Mouse (Mus musculus): Measurements from ENCODE around the gene Arid1b.
"Not testable (repeated sequence)": the region's sequence is repeated elsewhere in the genome, so short reads cannot be mapped to it uniquely, and the experiment has no call there.

Arid1b gene

GRCm38 (mm10) chr17:5085004-5085403, 90.9 kb downstream of the Arid1b start:
- no peak for DNase-seq (ENCODE audit: low read depth, low spot score)

DNA sequence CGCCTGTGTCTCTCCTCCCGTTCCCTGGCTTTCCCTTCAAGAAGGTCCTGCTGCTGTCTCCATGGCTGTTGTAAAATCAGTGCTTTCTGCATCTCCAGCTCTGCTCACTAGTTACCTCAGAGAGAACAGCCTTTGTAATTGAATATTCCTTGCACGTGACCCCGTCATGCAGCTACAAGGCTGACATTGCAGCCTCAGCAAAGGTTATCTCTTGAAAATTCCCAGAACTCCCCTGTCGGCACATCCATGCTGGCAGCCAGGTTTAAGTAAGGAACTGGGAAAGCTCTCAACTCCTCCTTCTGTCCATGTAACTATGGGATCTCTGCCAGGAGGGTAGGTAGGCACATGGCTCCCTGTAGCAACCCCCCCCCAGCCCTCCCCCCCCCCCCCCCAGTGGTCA, 91.8 kb downstream of the Arid1b start:
- no peak for DNase-seq (ENCODE audit: low read depth, low spot score)

- not testable (repeated sequence) for DNase-seq (ENCODE audit: low read depth, low spot score)
Observed at GRCm38 (mm10) chr17:5088241-5088640, 94.1 kb downstream of the Arid1b start.

- no peak for DNase-seq (ENCODE audit: low read depth, low spot score)
Observed at GRCm38 (mm10) chr17:5088822-5089221, 94.7 kb downstream of the Arid1b start.

DNA sequence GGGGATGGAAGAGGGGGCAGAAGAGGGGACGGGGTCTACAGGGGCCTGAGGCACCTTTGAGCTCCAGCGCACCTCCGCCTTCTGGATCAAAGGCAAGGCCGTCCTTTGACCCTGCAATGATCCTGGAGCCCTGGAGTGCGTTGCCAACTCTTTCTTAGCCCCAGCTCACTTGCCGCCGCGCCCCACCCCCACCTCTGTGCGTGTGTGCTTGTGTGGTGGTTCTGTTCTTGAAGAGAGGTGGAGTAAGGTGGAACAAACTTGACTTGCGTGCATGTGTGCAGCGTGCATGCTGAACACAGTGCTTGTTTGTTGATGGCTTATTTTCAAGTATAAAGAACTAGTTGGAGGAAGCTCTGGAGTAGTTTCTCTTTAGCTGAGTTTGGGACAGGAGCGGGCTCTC, 95.4 kb downstream of the Arid1b start:
- no peak for DNase-seq (ENCODE audit: low read depth, low spot score)

DNA sequence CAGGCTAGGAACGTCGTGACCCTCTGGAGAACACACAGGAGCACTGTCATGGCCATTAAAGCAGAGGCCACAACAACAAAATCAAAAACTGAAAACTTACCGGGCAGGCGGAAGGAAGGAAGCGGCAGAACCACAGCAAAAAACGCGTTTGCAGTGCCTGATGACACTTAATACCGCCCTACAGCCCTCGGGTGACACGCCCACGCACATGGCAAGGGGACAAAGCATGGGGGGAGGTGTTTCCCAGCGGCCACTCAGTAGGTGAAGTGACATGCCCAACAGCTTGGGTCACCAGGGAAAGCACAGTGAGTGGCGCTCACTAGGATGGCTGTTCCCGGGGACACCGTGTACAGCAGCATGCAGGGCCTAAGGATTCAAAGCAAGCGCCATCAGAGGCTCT, 97.4 kb downstream of the Arid1b start:
- no peak for DNase-seq (ENCODE audit: low read depth, low spot score)

DNA sequence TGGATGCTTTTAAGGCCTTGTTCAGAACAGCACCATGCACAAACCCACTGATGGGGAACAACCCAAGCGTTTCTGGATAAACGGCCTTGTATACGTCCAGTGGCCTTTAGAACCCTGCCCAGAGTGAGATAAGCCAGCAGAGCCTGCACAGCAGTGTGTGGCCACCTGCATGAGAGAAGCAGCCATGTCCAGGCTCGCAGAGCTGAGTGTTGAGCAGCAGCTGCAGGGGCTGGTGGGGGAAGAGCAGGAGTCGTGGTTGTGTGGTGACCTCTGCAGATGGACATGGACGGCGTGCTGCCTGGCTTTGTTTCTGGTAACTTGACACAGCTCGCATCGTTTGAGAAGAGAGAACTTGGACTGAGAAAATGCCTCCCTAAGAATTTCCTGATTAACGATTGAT, 97.8 kb downstream of the Arid1b start:
- no peak for DNase-seq (ENCODE audit: low read depth, low spot score)

GRCm38 (mm10) chr17:5093343-5093742, 99.2 kb downstream of the Arid1b start:
- DNase-seq (ENCODE audit: low read depth, low spot score), result not testable (repeated sequence)

DNA sequence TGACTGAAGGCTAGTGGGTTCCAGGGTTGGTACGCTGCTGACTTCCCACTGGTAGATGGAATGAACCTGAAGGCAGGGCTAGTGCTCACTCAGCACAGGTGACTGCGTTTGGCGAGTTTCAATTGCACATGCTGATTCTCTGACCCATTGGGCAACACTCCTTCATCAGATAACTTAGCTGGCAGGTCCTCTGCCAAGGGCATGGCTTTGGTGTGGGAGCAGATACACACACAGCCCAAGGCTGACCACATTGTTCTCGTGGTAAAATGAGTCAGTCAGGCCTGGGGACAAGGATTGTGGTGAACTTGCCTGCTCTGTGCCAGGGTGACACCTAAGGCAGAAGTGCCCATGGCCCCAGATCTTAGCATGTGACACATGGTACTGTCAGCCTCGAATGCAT, 100.5 kb downstream of the Arid1b start:
- no peak for DNase-seq (ENCODE audit: low read depth, low spot score)

DNA sequence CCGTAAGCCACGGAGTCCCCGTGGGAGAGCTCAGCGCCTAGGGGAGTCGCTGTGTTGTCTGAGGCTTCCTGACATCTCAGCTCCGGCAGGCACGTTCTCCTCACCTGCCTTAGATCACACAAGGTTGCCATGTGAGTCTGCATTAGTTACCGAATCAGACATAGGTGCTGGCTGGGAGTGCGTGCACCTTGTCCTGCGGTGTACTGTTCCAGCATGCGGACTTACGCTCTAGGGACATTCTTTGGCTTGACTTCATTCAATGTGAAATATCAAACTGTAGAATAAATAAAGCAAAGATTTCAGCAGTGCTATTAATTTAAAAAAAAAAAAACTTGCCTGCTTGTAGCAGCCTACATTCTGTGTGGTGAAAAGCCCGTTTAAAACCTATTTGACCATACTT, 101.6 kb downstream of the Arid1b start:
- DNase-seq (ENCODE audit: low read depth, low spot score), result no peak

- no peak for DNase-seq (ENCODE audit: low read depth, low spot score)
Observed at GRCm38 (mm10) chr17:5097046-5097445, 102.9 kb downstream of the Arid1b start.

- no peak for DNase-seq (ENCODE audit: low read depth, low spot score)
Observed at GRCm38 (mm10) chr17:5097545-5098475, 103.7 kb downstream of the Arid1b start.

DNA sequence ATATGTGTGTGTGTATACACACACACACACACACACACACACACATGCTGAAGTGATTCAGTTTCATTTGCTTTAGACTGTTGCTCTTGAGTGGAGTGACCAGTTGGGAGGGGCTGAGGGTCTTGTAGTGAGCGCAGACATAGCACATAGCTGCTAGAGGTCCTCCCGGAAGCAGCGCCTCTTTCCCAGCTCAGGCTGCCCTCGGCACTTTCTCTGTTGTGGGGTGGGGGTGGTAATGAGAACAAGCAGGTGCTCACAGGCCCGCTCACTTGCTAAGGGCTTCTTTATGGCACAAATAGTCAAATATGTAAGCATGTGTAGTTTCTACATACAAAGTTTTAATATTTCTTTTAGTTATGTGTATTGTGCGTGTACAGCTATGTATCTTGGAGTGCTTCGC, 104.6 kb downstream of the Arid1b start:
- DNase-seq (ENCODE audit: low read depth, low spot score), result no peak

- no peak for DNase-seq (ENCODE audit: low read depth, low spot score)
Observed at GRCm38 (mm10) chr17:5099238-5099637, 105.1 kb downstream of the Arid1b start.

- no peak for DNase-seq (ENCODE audit: low read depth, low spot score)
Observed at GRCm38 (mm10) chr17:5101157-5101556, 107.0 kb downstream of the Arid1b start.

DNA sequence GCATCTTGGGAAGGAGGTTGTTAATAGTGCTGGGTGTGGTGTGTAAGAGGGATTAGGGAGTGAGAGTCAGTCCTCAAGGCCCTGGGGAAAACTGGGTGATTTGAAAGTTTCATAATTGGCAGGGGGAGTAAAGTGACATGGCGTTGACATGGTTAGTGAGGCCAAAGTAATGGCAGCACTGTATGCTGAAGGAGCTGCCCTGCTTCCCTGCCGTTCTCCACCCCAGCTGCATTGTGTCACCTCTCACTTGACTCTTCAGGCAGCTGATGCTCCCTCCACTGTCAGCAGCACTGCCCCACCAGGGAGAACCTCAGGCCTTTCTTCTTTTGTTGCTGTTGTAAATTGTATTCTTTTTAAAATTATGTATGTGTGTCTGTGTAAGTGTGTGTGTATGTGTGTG, 107.8 kb downstream of the Arid1b start:
- DNase-seq (ENCODE audit: low read depth, low spot score), result no peak

DNA sequence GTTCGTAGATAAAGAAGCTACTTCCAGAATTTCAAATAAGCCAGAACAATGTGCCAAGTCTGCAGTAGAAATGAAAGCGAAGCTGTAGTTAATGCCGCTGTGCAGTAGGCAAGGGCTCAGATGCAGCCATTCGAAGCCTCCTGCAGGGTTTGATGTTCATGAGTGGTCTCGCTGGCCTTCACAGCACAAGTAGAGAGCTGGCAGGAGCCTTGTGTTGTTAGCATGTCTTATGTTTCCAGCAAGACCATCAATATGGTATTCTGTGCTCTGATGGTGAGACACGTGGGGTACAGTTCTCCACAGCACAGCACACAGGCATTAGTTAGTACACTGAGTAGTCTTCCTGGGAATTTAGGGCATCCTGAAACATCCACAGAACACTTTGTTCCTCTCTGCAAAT, 111.6 kb downstream of the Arid1b start:
- DNase-seq (ENCODE audit: low read depth, low spot score), result no peak

DNA sequence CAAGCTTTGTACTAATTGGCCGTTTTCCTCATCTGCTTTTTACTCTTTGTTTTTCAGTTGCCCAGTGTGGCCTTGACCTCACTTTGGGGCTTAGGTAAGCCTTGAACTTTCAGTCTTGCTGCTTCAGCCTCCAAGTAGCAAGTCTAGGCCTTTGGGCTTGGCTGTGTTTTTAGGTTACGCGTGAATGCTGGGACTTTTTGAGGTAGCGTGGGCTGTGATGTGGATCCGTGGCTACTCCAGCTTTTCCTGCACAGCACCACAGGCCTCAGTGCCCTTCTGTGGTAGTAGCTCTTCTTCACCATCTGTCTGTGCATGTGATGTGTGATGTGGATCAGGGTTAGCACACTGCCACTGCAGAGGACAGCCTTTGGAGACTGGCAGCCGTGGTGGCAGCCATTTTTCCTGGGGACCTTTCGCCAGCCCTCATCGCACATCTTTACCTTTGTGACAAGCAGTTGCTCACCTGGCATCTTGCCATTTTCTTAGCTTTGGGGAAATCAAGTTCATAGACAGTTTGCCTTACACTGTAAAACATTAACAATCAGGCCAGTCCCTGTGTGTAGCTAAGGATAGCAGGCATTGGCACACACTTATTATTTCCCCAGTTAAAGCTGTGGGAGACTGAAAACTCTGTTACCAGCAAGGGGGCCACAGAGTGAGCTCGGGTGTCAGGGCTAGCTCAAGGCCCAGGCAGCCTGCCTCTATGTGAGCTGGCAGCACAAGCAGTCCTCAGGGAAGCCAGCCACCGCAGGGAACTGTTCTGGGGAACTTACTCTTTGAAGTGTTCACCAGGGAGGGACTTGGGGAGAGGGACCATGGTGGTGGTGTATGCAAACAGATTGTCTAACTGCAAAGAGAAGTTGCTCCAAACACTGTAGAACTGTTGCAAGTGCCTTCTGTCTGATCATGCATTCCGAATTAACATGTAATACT, 112.4 kb downstream of the Arid1b start:
- no peak for DNase-seq (ENCODE audit: low read depth, low spot score)

GRCm38 (mm10) chr17:5107501-5107900, 113.4 kb downstream of the Arid1b start:
- no peak for DNase-seq (ENCODE audit: low read depth, low spot score)

DNA sequence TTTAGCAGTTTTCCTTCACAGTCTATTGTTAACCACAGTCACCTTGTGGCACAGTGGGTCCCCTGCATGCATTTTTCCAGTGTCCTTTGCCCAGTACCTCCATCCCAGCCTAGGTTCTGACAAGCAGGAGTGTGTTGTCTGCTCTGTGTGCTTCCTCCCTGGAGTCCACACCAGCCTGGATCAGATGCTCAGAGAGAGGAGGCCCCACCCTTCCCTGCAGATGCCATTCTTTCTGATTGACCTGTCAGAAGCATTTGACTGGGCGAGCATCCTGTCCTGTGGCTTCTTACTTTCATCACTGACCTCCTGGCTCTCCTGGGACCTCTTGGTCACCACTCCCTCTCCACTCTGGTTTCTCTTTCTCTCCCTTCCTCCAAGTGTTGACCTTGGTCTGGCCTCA, 113.9 kb downstream of the Arid1b start:
- no peak for DNase-seq (ENCODE audit: low read depth, low spot score)

DNA sequence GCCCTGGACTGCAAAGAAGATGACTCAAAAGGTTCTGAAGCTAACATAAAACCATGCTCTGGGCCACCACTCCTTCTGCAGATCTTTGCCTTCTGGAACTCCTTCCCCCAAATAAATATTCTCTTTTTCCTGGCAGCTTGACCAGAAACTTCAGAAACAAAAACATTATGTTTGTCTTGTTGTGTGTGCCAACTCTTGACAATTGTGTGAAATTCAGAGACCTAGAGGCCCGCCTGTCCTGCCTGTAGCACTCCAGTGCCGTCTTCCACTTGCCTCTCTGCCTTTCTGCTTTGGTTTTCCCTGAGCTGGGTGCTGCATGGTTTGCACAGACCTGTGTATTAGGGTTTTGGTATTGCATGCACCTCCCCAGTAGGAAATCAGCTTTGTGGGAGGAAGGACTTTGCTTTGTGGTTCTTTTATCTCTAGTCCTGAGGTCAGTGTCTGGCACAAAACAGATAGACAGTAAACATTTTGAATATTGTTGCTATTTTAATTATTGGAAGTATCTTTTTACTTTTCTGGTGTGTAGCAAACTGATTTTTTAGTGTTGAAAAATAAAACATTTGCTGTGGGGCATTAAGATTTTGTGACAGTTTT, 114.5 kb downstream of the Arid1b start:
- no peak for DNase-seq (ENCODE audit: low read depth, low spot score)

DNA sequence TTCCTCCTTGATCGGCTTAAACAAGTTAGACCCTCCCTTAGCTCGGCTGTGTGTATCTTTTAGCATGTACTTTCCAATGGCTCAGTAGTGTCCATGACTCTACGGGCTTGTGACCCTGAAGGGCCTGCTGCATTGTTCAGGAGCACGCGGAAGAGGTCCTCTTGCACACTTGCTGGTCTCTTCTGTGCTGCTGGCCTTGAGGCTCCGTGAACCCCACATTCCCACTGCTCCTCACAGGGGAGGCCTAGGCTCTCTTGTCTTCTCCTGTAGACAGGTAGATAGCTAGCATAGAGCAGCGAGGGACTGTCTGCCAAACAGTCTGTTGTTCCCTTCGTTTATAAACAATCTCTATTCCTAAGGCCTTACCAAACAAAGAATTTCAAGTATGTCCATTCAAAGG, 115.2 kb downstream of the Arid1b start:
- DNase-seq (ENCODE audit: low read depth, low spot score), result no peak
